Mouse (Mus musculus) lung, postnatal 0 days (tissue): ENCODE measurements at regions not wholly inside any gene's neighbourhood (a gene's known extent, or its start where the extent isn't known, plus 50 kb on each side); places are given as distances from the start of the nearest gene placed in this dataset.

ENCODE experiments used
- CTCF ChIP-seq: IDR thresholded peaks from 2 replicates; pipeline ENCODE4 v1.5.1; 2016; ENCODE audit warnings: antibody characterized with exemption, mild to moderate bottlenecking
- EP300 ChIP-seq: IDR thresholded peaks from 2 replicates; pipeline ENCODE4 v1.6.1; 2016; ENCODE audit warnings: antibody characterized with exemption, mild to moderate bottlenecking, control low read depth

DNA sequence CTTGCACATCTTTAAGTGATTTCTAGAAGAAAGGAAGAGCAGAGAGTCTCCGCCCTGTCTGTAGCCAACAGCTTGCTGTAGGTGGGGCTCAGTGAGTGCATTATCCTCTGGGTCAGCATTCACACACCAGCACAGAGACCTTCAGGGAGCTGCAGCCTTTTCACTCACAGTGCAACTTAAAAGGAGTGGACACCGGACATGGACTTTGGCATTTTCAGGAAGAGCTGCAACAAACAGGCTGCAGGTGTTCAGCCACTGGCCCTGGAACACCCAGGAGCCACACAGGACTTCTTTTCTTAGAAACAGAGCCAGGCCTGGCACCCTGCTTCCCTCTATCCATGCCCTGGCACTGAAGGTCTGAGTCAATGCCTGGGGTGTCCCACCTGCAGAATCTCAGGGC is 166.3 kb upstream of the Ppp2r2d start:
- TF ChIP-seq CTCF: no peak
- no peak for TF ChIP-seq EP300
